Mouse (Mus musculus): ENCODE data around the gene Apoa2. TPM values are rescaled to one million over a fixed set of nuclear protein-coding genes. Genes with fewer than 3 reads are reported as not detected.

Apoa2 gene
- polyA plus RNA-seq, 1 experiment from 2014 or later: 4.4 TPM

- Histone ChIP-seq H3K4me3 (no peak overlapping the region), H3K36me3 (peaks cover 43% of the 10 kb centered on the region)
Observed at GRCm38 (mm10) chr1:171245353-171245752, 20.5 kb downstream of the Apoa2 start.

GRCm38 (mm10) chr1:171246709-171247452 lies 22.0 kb downstream of the Apoa2 start:
- peak overlapping the region; percentile 81 for H3K27ac ChIP-seq
- peaks cover 53% of the 10 kb centered on the region for H3K4me1 ChIP-seq (replicated peaks)
- H3K4me2 ChIP-seq: peak overlapping the region; percentile 77
- ATAC-seq (ENCODE audit: low FRiP score): peak; percentile 93
- H3K27me3 ChIP-seq: no peaks in the 10 kb centered on the region
- H3K9me3 ChIP-seq: no peaks in the 10 kb centered on the region
- H3K36me3 ChIP-seq: peaks cover 28% of the 10 kb centered on the region
- peak overlapping the region; percentile 72 for H3K4me3 ChIP-seq
- peak overlapping the region; percentile 96 for H3K9ac ChIP-seq
- under 1% methylated on average over 41 of the region's 41 CpGs for WGBS

More at GRCm38 (mm10) chr1:171245353-171245752, 20.5 kb downstream of the Apoa2 start:
- Histone ChIP-seq H3K4me1 (replicated peaks) (peaks cover 38% of the 10 kb centered on the region), H3K9ac (no peak overlapping the region), H3K27me3 (no peaks in the 10 kb centered on the region), H3K9me3 (no peaks in the 10 kb centered on the region), H3K27ac (no peak overlapping the region), H3K4me2 (no peak overlapping the region)
- no peak for ATAC-seq (ENCODE audit: low FRiP score)
- 95% methylated on average over 8 of the region's 8 CpGs for WGBS

- Histone ChIP-seq H3K4me2 (peak overlapping the region; percentile 65), H3K27me3 (no peaks in the 10 kb centered on the region), H3K36me3 (peaks cover 23% of the 10 kb centered on the region), H3K9ac (peak overlapping the region; percentile 62), H3K27ac (peak overlapping the region; percentile 81), H3K4me3 (peak overlapping the region; percentile 72), H3K4me1 (replicated peaks) (peaks cover 59% of the 10 kb centered on the region), H3K9me3 (no peaks in the 10 kb centered on the region)
- WGBS: 14% methylated on average over 13 of the region's 13 CpGs
- peak; percentile 4 for ATAC-seq (ENCODE audit: low FRiP score)
Observed at GRCm38 (mm10) chr1:171247453-171247841, 22.6 kb downstream of the Apoa2 start.

GRCm38 (mm10) chr1:171247916-171248315 lies 23.1 kb downstream of the Apoa2 start:
- ATAC-seq (ENCODE audit: low FRiP score): no peak
- H3K4me3 ChIP-seq: peak overlapping the region; percentile 72
- H3K4me1 ChIP-seq (replicated peaks): peaks cover 63% of the 10 kb centered on the region
- H3K27me3 ChIP-seq: no peaks in the 10 kb centered on the region
- peak overlapping the region; percentile 81 for H3K27ac ChIP-seq
- 0 out of 2 replicates have a peak overlapping the region, but pooled peaks have one; percentile 62 for H3K9ac ChIP-seq
- no peaks in the 10 kb centered on the region for H3K9me3 ChIP-seq
- H3K36me3 ChIP-seq: peaks cover 18% of the 10 kb centered on the region
- WGBS: 25% methylated on average over 4 of the region's 4 CpGs
- peak overlapping the region; percentile 65 for H3K4me2 ChIP-seq

GRCm38 (mm10) chr1:171248386-171249226 lies 23.8 kb downstream of the Apoa2 start:
- peaks cover 11% of the 10 kb centered on the region for H3K36me3 ChIP-seq
- H3K4me3 ChIP-seq: no peak overlapping the region
- no peak for ATAC-seq (ENCODE audit: low FRiP score)
- no peaks in the 10 kb centered on the region for H3K9me3 ChIP-seq
- peaks cover 63% of the 10 kb centered on the region for H3K4me1 ChIP-seq (replicated peaks)
- H3K4me2 ChIP-seq: no peak overlapping the region
- no peak overlapping the region for H3K9ac ChIP-seq
- WGBS: 33% methylated on average over 3 of the region's 3 CpGs
- no peaks in the 10 kb centered on the region for H3K27me3 ChIP-seq
- peak overlapping the region; percentile 81 for H3K27ac ChIP-seq

- Histone ChIP-seq H3K36me3 (peaks cover 3% of the 10 kb centered on the region; the same call in 1 of the 2 replicates), H3K4me1 (replicated peaks) (peaks cover 61% of the 10 kb centered on the region), H3K9ac (peak within 1 kb of the TSS; percentile 65), H3K4me2 (peak within 1 kb of the TSS; percentile 52), H3K27ac (peak within 1 kb of the TSS; percentile 60), H3K9me3 (no peaks in the 10 kb centered on the region), H3K27me3 (no peaks in the 10 kb centered on the region), H3K4me3 (peak within 1 kb of the TSS; percentile 31)
- WGBS: 7% methylated on average over 5 of the region's 5 CpGs
- ATAC-seq (ENCODE audit: low FRiP score): no peak
Observed at GRCm38 (mm10) chr1:171249913-171250600, 25.2 kb downstream of the Apoa2 start, which contains the start of gene Adamts4. Gene Adamts4, plus strand, starts transcription at chr1:171250421.

GRCm38 (mm10) chr1:171250680-171251593 lies 26.1 kb downstream of the Apoa2 start, which contains the start of gene Ndufs2:
Gene Ndufs2, minus strand, starts transcription at chr1:171251388.
- Histone ChIP-seq H3K4me3 (peak within 1 kb of the TSS; percentile 31), H3K27me3 (no peaks in the 10 kb centered on the region), H3K36me3 (no peaks in the 10 kb centered on the region), H3K4me2 (peak within 1 kb of the TSS; percentile 52), H3K9ac (peak within 1 kb of the TSS; percentile 65), H3K4me1 (replicated peaks) (peaks cover 55% of the 10 kb centered on the region), H3K9me3 (no peaks in the 10 kb centered on the region), H3K27ac (peak within 1 kb of the TSS; percentile 60)
- no peak for ATAC-seq (ENCODE audit: low FRiP score)
- 9% methylated on average over 26 of the region's 26 CpGs for WGBS

- no peaks in the 10 kb centered on the region for H3K27me3 ChIP-seq
- H3K36me3 ChIP-seq: no peaks in the 10 kb centered on the region
- H3K4me1 ChIP-seq (replicated peaks): peaks cover 49% of the 10 kb centered on the region
- peak overlapping the region; percentile 52 for H3K4me2 ChIP-seq
- H3K9ac ChIP-seq: peak overlapping the region; percentile 65; the same call in 1 of the 2 replicates
- H3K4me3 ChIP-seq: peak overlapping the region; percentile 31
- WGBS: 4% methylated on average over 13 of the region's 13 CpGs
- H3K9me3 ChIP-seq: no peaks in the 10 kb centered on the region
- ATAC-seq (ENCODE audit: low FRiP score): no peak
- peak overlapping the region; percentile 58 for H3K27ac ChIP-seq
Observed at GRCm38 (mm10) chr1:171251594-171252324, 26.9 kb downstream of the Apoa2 start.

- Histone ChIP-seq H3K9ac (peak overlapping the region; percentile 29; the same call in 1 of the 2 replicates), H3K9me3 (no peaks in the 10 kb centered on the region), H3K4me3 (peak overlapping the region; percentile 5; the same call in 1 of the 2 replicates), H3K4me2 (peak overlapping the region; percentile 52), H3K36me3 (no peaks in the 10 kb centered on the region), H3K4me1 (replicated peaks) (peaks cover 47% of the 10 kb centered on the region), H3K27me3 (no peaks in the 10 kb centered on the region), H3K27ac (peak overlapping the region; percentile 58; the same call in 1 of the 2 replicates)
- 50% methylated on average over 17 of the region's 17 CpGs for WGBS
- no peak for ATAC-seq (ENCODE audit: low FRiP score)
Observed at GRCm38 (mm10) chr1:171252415-171252814, 27.6 kb downstream of the Apoa2 start.

GRCm38 (mm10) chr1:171256095-171256818 lies 31.4 kb downstream of the Apoa2 start:
- H3K27me3 ChIP-seq: peaks cover 3% of the 10 kb centered on the region; the same call in 1 of the 2 replicates
- no peak overlapping the region for H3K4me3 ChIP-seq
- no peaks in the 10 kb centered on the region for H3K9me3 ChIP-seq
- 0 out of 2 replicates have a peak, but pooled peaks cover 3% of the 10 kb centered on the region for H3K36me3 ChIP-seq
- 91% methylated on average over 24 of the region's 24 CpGs for WGBS
- peaks cover 16% of the 10 kb centered on the region for H3K4me1 ChIP-seq (replicated peaks)
- no peak overlapping the region for H3K9ac ChIP-seq
- no peak overlapping the region for H3K27ac ChIP-seq
- no peak for ATAC-seq (ENCODE audit: low FRiP score)
- no peak overlapping the region for H3K4me2 ChIP-seq
